ENCODE assay signal across 20 mouse cellular contexts in the genomic region with DNA sequence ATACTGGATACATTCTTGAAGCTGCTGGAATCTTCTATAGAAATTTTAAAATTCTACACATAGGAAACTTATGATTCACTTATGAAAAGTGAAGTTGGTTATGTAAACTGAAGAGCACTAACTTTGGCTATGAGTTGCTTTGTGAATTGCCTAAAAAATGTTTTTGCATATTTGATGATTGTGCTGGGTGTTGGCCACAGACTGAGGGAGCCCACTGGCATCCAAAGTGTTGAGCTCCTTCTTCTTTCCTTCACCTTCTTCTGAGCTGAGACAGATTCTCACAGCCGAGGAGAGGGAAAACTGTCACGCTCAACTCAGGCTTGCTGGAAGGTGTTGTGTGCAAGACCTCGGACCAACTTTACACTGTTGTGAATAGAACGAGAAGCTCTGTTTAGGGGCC.
A peak's percentile ranks its signal among the peaks of the same experiment; 100 is the strongest.
DNase-seq lines count a peak whose midpoint lies in the region; TF ChIP-seq lines count a peak whose summit lies in the region.
"Had no signal": no experiment of that assay in that cellular context is flagged by ENCODE, and none has a peak within 500 bp of the region (broad histone marks: within the 10 kb centered on the region; RNA-seq: fewer than 3 reads in every experiment).

No protein-coding gene starts in this region.

- TF ChIP-seq POLR2A in embryonic fibroblast, embryonic 13.5 days (IDR thresholded peaks at IDR 0.05; ENCODE audit: low read depth, low read length) = no peak

- no peak for TF ChIP-seq CTCF in left cerebral cortex, adult 2 months (IDR thresholded peaks at IDR 0.05)
- TF ChIP-seq CTCF in embryonic fibroblast, embryonic 13.5 days (IDR thresholded peaks at IDR 0.05; ENCODE audit: borderline replicate concordance, insufficient read depth, low read length) = no peak

- peak overlapping the region; percentile 58 for H3K27ac ChIP-seq in left cerebral cortex, adult 2 months
- peak overlapping the region; percentile 65 for H3K27ac ChIP-seq in embryonic fibroblast, embryonic 13.5 days (ENCODE audit: insufficient read depth, low read length)
- H3K27ac ChIP-seq: embryonic facial prominence, embryonic 10.5 days; embryonic facial prominence, embryonic 12.5 days; forebrain, embryonic 13.5 days; forebrain, embryonic 15.5 days had no signal

- intact Hi-C loops in left cerebral cortex, adult 2 months (cut with DNase I) = no loop called here

- no peak overlapping the region for H3K4me3 ChIP-seq in left cerebral cortex, adult 2 months
- H3K4me3 ChIP-seq in embryonic fibroblast, embryonic 13.5 days (ENCODE audit: insufficient read depth, low read length) = no peak overlapping the region
- H3K4me3 ChIP-seq: embryonic facial prominence, embryonic 10.5 days; embryonic facial prominence, embryonic 12.5 days; erythroblast, embryonic 14.5 days; forebrain, embryonic 13.5 days; forebrain, embryonic 15.5 days had no signal

- H3K4me1 ChIP-seq in embryonic fibroblast, embryonic 13.5 days (ENCODE audit: control insufficient read depth, insufficient read depth, low read length) = no peaks in the 10 kb centered on the region

- no peak for DNase-seq in left cerebral cortex, adult 2 months (ENCODE audit: extremely low spot score in 1 of 2, low spot score in 2 of 2)
- no peak for DNase-seq in left cerebral cortex, adult 9 months (ENCODE audit: low spot score in 2 of 2)
- peak; percentile 54 for DNase-seq in brain, adult 2 months (ENCODE audit: low read depth, low spot score)
- DNase-seq in heart, adult 18-20 months = no peak
- DNase-seq in kidney, postnatal 4 days = no peak
- DNase-seq: adrenal gland, postnatal 14 days; adrenal gland, postnatal 36 days; cerebellum, adult 11 months; cerebellum, adult 18-20 months; cerebellum, adult 8-10 months; cerebellum, adult 9-11 months; cerebellum, postnatal 14 days; cerebellum, postnatal 36 days; forebrain, postnatal 0 days had no signal
